Mouse (Mus musculus): ENCODE results near the gene Nbas.

- TF ChIP-seq CTCF (IDR thresholded peaks at IDR 0.05; ENCODE audit: insufficient read depth, low read depth, low read length) (no peak), POLR2A (IDR thresholded peaks at IDR 0.05; ENCODE audit: insufficient read depth, low read depth, low read length) (no peak)
These were observed 26.5 kb upstream of the Nbas start for GRCm38 (mm10) chr12:13242453-13242852.

Measured in olfactory bulb, adult 2 months (tissue).